Mouse (Mus musculus) megakaryocyte-erythroid progenitor cell, adult 5-6 weeks (primary cell): ENCODE data around the gene Heatr5a. TPM values are rescaled to one million over a fixed set of nuclear protein-coding genes. Genes with fewer than 3 reads are reported as not detected.

ENCODE experiments used
- ATAC-seq: replicated peaks from 2 replicates; pipeline ENCODE4 v1.8.0; 2016; ENCODE audit warnings: mild to moderate bottlenecking, inconsistent platforms; ENCODE audit not compliant: severe bottlenecking, poor library complexity, low FRiP score, low TSS enrichment
- total RNA-seq, 2 experiments: library from RNA; stranded (forward) in 1 of 2; stranded (reverse) in 1 of 2; fragments of 200-1000, 215-1000 nt in 1 of 2; fragments of >200 nt in 1 of 2; fragmentation: Nextera tagmentation in 1 of 2; gene quantifications; 2 replicates each; pipeline ENCODE4 v1.2.3; 2014 to 2017

Heatr5a gene
- total RNA-seq, 2 experiments from 2014 or later: 54.3 to 76.2 TPM

DNA sequence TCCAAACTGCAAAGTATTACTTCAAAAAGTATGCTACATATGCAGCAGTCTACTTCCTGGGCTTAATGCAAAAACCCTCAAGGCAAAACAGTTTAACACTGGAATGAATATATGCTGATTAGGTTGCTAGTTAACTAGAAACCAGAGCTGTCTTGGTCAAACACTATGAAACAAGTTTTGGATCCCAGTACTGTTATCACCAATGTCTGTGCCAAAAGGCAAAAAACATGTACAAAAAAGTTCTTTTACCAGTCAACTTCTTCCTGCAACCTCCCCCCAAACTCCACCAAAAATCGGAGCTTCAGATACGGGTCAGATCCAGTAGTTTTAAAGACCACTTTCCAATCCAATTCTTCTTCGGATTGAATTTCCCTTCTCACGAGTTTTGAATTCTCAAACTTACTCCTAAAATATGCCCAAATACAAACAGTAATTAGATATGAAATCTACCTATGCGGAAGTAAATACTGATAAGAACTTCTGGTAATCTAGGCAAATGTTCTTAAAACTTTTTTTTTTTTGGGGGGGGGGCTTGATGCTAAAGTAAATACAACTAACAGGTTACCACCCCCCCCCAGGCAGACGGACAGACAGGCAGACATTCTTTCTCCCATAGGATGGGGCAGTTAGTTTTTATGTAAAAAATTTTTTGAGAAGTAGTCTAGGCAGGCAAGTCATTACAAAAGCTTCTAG, 143.0 kb downstream of the Heatr5a start:
- ATAC-seq: no peak

Other genes with a start within 250 kb of the Heatr5a start
- gene Hectd1, start 141.8 kb downstream of the Heatr5a start, total RNA-seq (2014; fragmentation: Nextera tagmentation): 87.4 and 132 TPM in 2 replicates
- 186 and 187 TPM in 2 replicates for gene Hectd1, start 141.8 kb downstream of the Heatr5a start, total RNA-seq (2017)
- 8.5 and 9.8 TPM in 2 replicates for gene Dtd2, start 35.2 kb upstream of the Heatr5a start, total RNA-seq (2014; fragmentation: Nextera tagmentation)
- 15.4 and 29.9 TPM in 2 replicates for gene Dtd2, start 35.2 kb upstream of the Heatr5a start, total RNA-seq (2017)
- not detected in 2 replicates for gene Gpr33, start 56.7 kb upstream of the Heatr5a start, total RNA-seq (2014; fragmentation: Nextera tagmentation)
- gene Gpr33, start 56.7 kb upstream of the Heatr5a start, total RNA-seq (2017): not detected in 2 replicates
- gene Nubpl, start 126.4 kb upstream of the Heatr5a start, total RNA-seq (2014; fragmentation: Nextera tagmentation): 7.5 and 8.8 TPM in 2 replicates
- gene Nubpl, start 126.4 kb upstream of the Heatr5a start, total RNA-seq (2017): 5.2 and 9.4 TPM in 2 replicates